Mouse (Mus musculus) ZHBTc4 (cell line): ENCODE measurements at regions not wholly inside any gene's neighbourhood (a gene's known extent, or its start where the extent isn't known, plus 50 kb on each side); places are given as distances from the start of the nearest gene placed in this dataset.
"Not testable (repeated sequence)": the region's sequence is repeated elsewhere in the genome, so short reads cannot be mapped to it uniquely, and the experiment has no call there.

Source experiments
- DNase-seq: peaks from one replicate; pipeline ENCODE4 v3.0.0-alpha.2; 2011; ENCODE audit warnings: low read depth, low spot score

GRCm38 (mm10) chr16:50779030-50779784, 188.3 kb upstream of the Ccdc54 start:
- DNase-seq, result peak; percentile 68

- not testable (repeated sequence) for DNase-seq
Observed at GRCm38 (mm10) chr16:50774699-50775098, 183.7 kb upstream of the Ccdc54 start.

- DNase-seq, result no peak
Observed at GRCm38 (mm10) chr16:50766055-50766770, 175.3 kb upstream of the Ccdc54 start.

- DNase-seq, result no peak
Observed at GRCm38 (mm10) chr16:50762096-50762495, 171.1 kb upstream of the Ccdc54 start.

GRCm38 (mm10) chr16:50759979-50760378, 169.0 kb upstream of the Ccdc54 start:
- DNase-seq, result no peak

- DNase-seq, result peak; percentile 80
Observed at GRCm38 (mm10) chr16:50756696-50757095, 165.7 kb upstream of the Ccdc54 start.

GRCm38 (mm10) chr16:50753612-50754389, 162.8 kb upstream of the Ccdc54 start:
- DNase-seq, result peak; percentile 55

- no peak for DNase-seq
Observed at GRCm38 (mm10) chr16:50753046-50753445, 162.1 kb upstream of the Ccdc54 start.

- no peak for DNase-seq
Observed at GRCm38 (mm10) chr16:50752277-50752600, 161.3 kb upstream of the Ccdc54 start.

GRCm38 (mm10) chr16:50751495-50752276, 160.7 kb upstream of the Ccdc54 start:
- DNase-seq, result no peak

GRCm38 (mm10) chr16:50747698-50748097, 156.7 kb upstream of the Ccdc54 start:
- no peak for DNase-seq

GRCm38 (mm10) chr16:50745723-50746122, 154.8 kb upstream of the Ccdc54 start:
- no peak for DNase-seq

GRCm38 (mm10) chr16:50737396-50737843, 146.5 kb upstream of the Ccdc54 start:
- DNase-seq, result peak; percentile 62

GRCm38 (mm10) chr16:50736151-50737047, 145.4 kb upstream of the Ccdc54 start:
- DNase-seq, result peak; percentile 94

GRCm38 (mm10) chr16:50733359-50733758, 142.4 kb upstream of the Ccdc54 start:
- DNase-seq, result no peak

- DNase-seq, result peak; percentile 96
Observed at GRCm38 (mm10) chr16:50732082-50733006, 141.4 kb upstream of the Ccdc54 start.

- no peak for DNase-seq
Observed at GRCm38 (mm10) chr16:50729341-50729740, 138.4 kb upstream of the Ccdc54 start.

GRCm38 (mm10) chr16:50723144-50723543, 132.2 kb upstream of the Ccdc54 start:
- no peak for DNase-seq

- DNase-seq, result peak; percentile 12
Observed at GRCm38 (mm10) chr16:50717306-50718017, 126.5 kb upstream of the Ccdc54 start.
